Comparison of ENCODE assay signal across 18 mouse cellular contexts in the genomic region with DNA sequence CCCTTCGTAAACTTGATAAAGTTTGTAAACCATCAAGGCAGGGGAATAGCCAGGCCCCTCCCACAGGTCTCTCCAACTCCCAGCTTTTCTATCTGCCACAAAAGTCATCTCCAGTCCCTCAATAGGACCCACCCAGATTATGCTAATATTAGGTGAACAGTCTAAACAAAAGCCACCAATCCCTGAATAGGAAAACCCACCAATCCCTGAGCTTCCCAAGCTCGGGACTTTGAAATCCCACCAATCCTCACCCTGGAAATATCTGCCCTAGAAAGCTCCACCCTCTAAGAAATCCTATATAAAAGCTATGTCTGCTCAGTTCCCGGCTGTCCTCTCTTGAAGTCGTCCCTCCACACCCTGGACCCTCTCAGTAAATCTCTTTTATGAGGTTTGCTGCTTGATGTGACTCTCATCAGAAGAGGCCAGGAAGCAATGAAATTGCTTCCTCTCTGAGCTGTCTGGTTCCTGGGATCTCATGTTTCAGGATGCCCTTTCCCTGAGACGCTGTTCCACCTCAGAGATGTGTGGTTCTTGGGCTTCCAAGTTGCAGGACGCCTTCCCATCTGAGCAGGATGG. TPM values are rescaled to one million over a fixed set of nuclear protein-coding genes. Genes with fewer than 3 reads are reported as not detected.
"Had no signal": no experiment of that assay in that cellular context is flagged by ENCODE, and none has a peak within 500 bp of the region (broad histone marks: within the 10 kb centered on the region; RNA-seq: fewer than 3 reads in every experiment).

No protein-coding gene starts in this region.

- H3K4me2 ChIP-seq: lung, embryonic 15.5 days; midbrain, embryonic 11.5 days; midbrain, embryonic 13.5 days; midbrain, embryonic 15.5 days; neural tube, embryonic 12.5 days; stomach, embryonic 15.5 days had no signal

- H3K27me3 ChIP-seq: lung, embryonic 15.5 days; midbrain, embryonic 13.5 days; midbrain, embryonic 15.5 days; neural tube, embryonic 12.5 days; stomach, embryonic 15.5 days had no signal

- H3K4me1 ChIP-seq: lung, embryonic 15.5 days; midbrain, embryonic 13.5 days; midbrain, embryonic 15.5 days; neural tube, embryonic 12.5 days; stomach, embryonic 15.5 days had no signal

- H3K9ac ChIP-seq: liver, postnatal 0 days; lung, embryonic 15.5 days; midbrain, embryonic 13.5 days; midbrain, embryonic 15.5 days; neural tube, embryonic 12.5 days; stomach, embryonic 15.5 days had no signal

- H3K9me3 ChIP-seq: lung, embryonic 15.5 days; midbrain, embryonic 13.5 days; midbrain, embryonic 15.5 days; neural tube, embryonic 12.5 days; stomach, embryonic 15.5 days had no signal

- H3K27ac ChIP-seq: lung, embryonic 15.5 days; macrophage; midbrain, embryonic 13.5 days; midbrain, embryonic 15.5 days; neural tube, embryonic 12.5 days; stomach, embryonic 15.5 days; stomach, postnatal 0 days had no signal

- H3K36me3 ChIP-seq: lung, embryonic 15.5 days; midbrain, embryonic 13.5 days; midbrain, embryonic 15.5 days; neural tube, embryonic 12.5 days; stomach, embryonic 15.5 days had no signal

- H3K4me3 ChIP-seq: lung, embryonic 15.5 days; megakaryocyte, embryonic 14.5 days; midbrain, embryonic 13.5 days; midbrain, embryonic 15.5 days; neural tube, embryonic 12.5 days; stomach, embryonic 15.5 days had no signal

- DNase-seq: liver, postnatal 0 days; lung, adult 2 months; lung, postnatal 14 days; lung, postnatal 36 days; right cerebral cortex, postnatal 14 days; thymus, adult 18-20 months; thymus, postnatal 14 days; thymus, postnatal 4 days had no signal

- ATAC-seq: liver, postnatal 0 days; lung, postnatal 0 days; midbrain, embryonic 13.5 days; midbrain, embryonic 15.5 days had no signal

RNA-seq across cellular contexts. Expression of gene Shc3, which starts 59.1 kb away (rescaled TPM):
- polyA plus RNA-seq: macrophage had no signal
